Mouse (Mus musculus): ENCODE data around the gene Mgat4d.
"Not testable (repeated sequence)": the region's sequence is repeated elsewhere in the genome, so short reads cannot be mapped to it uniquely, and the experiment has no call there.

Mgat4d gene

DNA sequence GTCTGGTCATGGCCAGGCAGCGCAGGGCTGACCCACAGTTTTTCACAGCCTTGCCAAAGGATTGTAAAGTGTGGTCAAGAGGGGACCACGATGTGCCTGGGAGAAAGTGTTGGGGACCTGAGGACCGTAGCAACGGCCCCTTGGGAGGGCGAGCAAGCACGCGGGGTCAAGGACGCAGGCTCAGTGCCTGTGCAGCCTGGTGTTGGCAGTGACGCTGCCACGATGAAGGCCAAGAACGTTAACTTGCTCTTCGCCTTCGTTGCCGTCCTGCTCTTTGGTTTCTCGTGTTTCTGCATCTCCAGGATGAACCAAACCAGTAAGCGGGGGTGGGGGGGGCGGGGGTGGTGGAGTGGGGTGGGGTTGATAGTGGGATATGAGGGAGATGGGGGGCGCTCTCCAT lies at the start of gene Mgat4d:
TSS of gene Mgat4d (plus strand) at position 209 of the 400 bp plus-strand sequence.
- no peak for DNase-seq

DNA sequence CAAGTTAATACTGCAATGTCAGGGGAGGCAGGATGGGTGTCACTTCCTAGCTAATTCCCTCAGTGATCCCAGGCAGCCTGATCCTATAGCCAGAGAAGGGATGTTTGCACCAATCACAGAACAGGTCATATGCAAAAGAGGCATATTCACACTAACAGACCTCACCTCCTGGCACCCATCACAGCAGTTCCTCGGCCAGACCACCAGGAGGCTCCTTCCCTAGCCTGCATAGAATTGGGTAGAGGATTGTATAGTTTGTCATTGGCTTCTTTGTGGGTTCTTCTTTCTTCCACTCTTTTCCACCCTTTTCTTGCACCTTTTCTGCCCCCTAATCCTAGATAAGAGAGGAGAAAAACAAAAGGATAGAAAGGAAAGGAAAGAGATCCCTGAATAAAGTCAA lies 48.1 kb upstream of the Mgat4d start:
- no peak for DNase-seq

DNA sequence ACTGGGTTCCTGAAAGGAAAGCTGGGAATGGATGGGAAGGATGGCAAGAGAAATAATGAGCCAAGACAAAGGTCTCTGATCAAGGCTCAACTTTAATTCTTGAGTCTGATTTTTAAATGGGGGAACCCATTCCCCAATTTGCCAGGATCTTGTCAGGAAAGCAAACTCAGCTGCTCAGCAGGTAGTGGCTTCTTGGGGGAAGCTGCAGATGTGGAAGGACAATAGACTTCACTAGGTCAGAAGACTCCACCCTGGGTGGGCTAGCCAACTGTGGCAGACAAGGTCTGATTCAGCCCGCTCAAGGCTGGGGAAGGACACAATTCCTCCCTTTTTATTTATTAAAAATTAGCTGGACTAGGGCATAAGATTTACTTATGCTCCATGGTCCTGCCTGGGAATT lies 43.3 kb upstream of the Mgat4d start:
- no peak for DNase-seq

DNA sequence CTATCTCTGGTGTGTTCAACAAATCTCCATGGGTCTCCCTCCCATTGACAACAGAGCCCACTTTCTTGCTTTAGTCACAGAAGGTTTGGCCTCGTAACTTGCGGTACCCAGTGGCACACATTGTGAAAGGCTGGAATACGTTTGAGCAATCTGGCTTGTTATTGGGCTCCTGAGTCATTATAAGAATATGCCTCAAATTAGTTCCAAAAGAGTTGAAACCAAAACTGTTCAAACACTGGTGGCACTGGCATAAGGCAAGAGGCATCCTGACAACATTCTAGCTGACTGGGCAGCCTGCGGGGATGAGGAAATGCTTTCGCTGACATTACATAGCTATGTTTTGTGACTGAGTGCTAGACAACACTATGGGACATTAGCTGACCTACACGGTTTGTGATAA lies 38.4 kb upstream of the Mgat4d start:
- DNase-seq: no peak

DNA sequence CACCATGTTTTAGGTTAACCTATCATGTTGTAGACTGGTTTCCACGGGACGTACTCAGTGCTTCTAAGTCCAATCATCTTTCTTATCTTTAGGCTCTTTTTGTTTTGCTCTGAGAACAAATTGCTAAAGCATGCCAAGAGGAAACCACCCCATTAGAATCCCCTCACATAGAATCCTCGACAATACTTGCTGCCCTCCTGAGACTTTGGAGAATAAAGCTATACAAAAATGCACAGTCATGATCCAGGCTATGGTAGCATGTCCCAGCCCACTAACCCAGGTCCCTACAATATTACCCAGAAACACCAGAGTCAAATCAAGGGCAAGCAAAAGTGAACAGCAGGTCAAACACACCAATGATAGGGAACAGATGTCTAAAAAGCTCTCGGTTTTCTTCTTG lies 33.2 kb upstream of the Mgat4d start:
- not testable (repeated sequence) for DNase-seq

DNA sequence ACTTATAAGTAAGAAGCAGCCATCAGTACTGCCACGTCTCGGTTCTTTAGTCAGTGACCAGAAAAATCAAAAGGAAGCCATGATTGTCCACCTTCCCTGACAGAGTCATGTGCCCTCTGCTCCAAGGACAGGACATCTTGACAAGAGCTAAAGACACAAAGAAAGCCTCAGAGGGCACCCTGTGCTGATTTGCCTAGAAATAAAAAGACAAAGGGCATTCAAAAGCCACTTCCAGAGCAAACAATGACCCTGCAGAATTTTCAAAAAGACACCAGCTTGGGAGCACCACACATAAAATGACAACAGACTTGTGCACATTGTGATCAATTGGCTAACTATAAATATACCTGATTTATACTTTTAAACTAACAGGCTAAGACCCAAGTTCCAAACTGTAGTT lies 32.6 kb upstream of the Mgat4d start:
- DNase-seq: no peak

DNA sequence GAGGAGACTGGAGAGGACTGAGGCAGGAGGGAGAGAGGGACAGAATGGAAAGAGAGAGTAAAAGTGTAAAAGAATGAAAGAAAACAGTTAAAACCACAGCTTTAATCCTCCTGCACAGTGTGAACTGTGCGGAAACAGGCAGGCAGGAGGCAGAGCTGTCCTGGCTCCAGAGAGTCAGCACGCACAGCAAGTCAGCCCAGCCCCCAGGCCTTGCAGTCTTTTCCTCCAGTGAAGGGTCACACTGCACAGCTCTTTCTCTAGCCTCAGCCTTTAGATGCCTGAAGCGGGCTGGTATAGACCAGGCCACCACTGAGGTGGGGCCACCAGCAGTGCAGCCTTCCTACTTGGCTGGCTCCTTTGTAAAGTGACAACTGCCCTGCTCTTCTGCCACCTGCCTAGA lies 27.7 kb upstream of the Mgat4d start:
- DNase-seq: no peak

DNA sequence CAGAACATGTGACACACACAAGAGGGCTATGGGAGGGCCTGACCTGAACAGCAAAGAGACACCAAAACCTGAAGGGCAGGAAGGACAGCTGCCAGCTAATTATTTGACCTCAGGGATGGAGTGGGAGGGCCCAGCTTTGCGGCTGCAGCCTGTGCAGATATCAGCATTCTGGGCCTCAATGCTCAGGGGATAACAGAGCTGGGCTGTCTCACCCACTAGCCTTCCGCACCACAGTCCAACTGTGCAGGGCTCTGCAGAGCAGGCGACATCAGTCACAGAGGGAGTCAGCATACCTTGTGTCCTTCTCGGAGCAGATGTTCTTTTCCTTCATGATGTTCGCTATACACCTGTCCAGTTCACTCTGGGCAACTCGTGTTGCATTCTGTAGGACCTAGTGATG lies 25.9 kb upstream of the Mgat4d start:
- DNase-seq: no peak

DNA sequence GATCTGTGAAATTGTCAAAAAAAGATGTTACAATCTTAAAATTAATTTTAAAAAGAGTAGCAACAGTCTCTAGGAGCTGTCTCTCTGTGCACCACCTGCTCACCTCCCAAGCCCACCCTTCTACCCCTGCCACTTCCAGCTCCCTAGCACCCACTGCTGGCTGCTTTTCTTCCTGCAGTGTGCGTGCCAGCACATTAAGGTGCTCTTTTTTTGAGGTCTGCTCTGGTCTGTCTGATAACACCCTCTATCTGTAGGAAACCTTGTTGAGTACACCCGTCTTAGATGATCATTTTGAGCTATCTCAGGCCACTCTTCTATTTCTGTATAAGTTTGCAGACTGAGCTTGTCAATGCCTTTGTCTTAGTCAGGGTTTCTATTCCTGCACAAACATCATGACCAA lies 25.2 kb upstream of the Mgat4d start:
- DNase-seq: no peak

DNA sequence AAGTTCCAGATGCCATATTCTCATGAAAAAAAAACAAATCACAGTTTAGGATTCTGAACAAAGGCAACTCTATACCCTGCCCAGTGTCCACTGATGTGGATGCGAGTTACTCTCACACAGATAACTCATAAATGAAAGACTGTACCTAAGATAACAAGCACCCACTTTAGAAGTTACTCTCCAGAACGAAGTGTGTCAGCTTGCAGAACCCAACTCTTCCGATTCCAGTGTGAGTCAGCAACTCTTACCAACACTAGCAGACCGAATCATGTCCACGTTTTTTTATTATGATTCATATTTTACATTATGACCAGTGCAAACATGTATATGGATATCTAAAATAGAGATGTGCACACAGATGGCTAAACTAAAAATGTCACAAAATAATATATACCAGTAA lies 20.4 kb upstream of the Mgat4d start:
- DNase-seq: no peak

DNA sequence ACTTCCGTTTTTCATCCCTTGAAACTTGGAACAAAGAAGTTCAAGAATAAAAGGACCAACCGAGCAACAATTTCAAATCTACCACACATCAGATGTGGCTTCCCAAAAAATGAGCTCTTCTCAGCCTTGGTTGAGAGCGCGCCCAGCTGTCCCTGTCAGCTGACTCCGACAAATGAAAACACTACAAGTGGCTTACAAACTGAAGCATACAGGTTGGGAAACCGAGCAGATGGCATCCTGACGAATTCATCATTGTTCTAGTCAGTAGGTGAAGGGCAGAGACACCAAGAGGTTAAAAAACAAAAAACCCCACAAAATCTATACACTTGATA lies 16.7 kb upstream of the Mgat4d start:
- no peak for DNase-seq

DNA sequence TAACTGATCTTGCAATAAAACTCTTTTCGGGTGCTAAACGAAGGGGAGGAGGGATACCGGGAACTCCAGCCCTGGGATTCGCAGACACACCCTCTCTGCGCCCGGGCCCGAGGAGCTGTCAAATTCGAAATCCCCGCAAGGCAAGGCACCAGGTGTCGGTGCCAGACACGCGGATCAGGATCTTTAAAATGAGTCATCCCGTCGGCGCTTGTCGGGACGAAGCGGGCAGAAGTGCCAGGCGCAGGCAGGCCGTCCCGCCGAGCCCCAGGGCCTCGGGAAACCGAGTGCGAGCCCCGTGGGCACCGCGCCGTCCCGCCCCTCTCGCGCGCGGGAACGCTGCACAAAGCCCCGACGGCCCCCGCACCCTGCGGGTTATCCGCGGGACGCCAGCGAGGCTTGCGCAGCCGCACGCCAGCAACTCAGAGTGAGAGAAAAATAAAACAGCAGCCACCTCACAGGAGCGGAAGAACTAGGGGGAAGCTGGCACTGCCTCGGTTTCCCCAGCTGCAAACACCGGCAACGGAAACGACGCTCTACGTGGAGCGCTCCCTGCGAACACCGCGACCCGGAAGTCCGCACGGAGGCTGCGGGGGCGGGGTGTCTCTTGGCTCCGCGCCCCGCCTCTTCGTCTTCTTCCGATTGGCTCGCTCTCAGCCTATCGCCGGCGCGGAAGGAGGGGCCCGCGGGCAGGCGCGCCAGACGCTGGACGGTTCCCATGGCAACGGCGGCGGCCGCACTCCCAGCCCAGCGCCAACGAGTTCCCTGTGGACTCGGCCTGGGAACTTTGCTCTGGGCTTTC lies 16.2 kb upstream of the Mgat4d start, which contains the start of gene Elmod2:
TSS of gene Elmod2 (minus strand) at position 588 of the 799 bp plus-strand sequence.
- peak; percentile 96 for DNase-seq

DNA sequence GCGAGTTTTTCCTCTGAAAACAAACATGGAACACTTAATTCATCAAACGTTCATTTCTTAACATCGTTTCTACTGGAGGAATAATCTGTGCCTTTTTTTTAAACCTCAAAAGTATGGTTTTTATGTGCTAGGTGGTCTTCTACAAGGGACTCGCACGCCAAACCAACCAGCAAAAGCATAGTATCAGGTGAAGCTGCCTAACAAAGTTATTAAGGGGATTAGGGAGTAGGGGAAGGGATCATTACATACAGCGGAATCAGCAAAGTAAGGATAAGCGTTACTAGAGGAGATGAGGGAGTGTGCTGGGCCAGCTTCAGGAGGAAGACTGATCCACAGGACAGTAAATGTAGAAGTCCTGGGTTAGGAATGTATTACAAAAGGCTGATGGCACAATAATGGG lies 15.4 kb upstream of the Mgat4d start:
- no peak for DNase-seq

DNA sequence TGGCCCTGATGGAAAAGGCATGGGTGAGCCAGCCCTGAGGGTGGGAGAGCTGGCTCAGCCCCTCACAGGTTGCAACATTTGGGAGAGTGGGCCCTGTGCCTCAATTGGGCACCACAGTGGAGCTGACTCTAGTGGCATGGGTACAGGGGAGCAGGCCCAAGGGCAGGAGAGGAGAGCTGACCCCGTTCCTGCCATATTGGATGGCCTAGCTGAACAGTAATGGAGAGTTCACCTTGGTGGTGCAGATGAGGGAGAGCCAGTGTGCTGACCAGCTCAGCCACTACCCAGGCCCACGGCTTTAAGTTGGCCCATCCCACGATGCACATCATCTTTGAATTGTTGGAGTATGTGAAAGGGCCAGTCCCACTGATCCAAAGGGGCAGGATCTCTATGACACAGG lies 6.2 kb upstream of the Mgat4d start:
- DNase-seq: no peak

DNA sequence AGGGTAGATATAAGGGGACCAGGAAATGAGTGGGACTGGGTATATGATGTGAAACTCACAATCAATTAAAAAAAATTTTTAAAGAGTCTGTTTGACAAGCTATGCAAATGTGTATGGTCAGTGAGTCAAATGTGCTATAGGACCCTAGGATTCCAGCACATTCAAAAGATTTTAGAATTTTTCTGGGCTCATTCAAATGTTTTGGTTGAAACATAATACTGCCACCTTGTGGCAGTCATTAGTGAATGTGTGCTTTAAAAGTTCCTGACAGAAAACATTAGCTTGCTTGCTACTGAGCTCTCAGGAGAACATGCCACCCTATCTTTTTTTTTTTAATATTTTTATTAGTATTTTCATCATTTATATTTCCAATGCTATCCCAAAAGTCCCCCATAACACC lies 5.6 kb upstream of the Mgat4d start:
- no peak for DNase-seq

DNA sequence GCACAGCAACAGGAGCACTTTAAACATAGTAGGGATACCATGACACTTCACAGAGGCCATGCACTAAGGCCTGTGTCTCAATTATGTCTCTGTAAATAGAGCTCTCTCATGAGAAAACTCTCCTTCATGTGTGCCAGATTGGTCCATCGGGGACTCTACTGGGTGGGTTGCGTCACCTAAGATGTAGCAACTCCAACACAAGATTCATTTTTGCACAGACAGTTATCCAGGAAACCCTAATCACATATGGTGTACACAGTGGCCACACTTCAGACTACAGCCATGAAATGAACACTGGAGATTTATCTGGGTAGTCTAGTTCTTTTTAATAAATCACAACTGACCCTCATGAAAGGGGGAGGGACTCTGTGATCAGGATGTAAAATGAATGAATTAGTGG lies 3.0 kb downstream of the Mgat4d start:
- no peak for DNase-seq

DNA sequence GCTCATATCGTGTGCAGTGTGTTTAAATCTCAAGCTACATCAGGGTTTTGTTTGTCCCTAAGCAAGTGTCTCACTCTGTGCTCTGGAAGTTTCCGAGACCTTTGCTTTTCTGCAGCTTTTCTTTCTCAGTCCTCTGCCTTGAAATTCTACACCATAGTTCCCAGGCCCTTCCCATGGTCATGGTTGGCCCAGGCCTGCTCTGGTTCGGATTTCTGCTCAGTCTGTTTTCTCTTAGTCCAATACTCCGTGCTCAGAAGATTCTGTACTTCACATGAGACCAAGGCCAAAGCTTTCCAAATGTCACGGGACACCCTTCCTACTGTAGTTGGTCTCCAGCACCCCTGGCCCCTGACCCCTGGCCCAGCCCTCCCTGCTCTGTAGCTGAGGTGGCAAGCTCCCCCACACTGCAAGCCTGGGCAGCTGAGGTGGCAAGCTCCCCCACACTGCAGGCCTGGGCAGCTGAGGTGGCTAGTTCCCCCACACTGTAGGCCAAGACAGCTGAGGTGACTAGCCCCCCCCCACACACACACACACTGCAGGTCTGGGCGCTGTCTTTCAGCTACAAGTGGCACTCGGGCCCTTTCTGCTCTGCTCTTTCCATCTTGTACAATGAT lies 15.0 kb downstream of the Mgat4d start:
- DNase-seq: no peak

DNA sequence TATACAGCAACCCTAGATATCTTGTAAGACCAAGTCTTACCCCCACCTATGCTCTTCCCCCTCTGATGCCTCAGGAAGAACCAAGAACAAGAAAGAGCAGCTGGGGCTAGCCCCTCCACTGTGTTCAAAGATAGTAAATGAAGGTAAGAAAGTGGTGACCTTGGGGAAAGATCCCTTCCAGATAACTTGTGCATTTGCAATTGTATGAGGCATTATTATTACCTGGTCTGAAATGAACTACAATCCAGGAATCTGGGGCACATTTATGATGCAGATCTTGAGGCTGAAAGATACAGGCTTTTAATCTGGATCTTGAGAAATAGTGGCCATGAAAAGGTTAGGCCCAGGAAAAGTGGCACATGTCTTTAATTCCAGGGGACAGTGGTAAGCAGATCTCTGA lies 29.0 kb downstream of the Mgat4d start:
- no peak for DNase-seq

DNA sequence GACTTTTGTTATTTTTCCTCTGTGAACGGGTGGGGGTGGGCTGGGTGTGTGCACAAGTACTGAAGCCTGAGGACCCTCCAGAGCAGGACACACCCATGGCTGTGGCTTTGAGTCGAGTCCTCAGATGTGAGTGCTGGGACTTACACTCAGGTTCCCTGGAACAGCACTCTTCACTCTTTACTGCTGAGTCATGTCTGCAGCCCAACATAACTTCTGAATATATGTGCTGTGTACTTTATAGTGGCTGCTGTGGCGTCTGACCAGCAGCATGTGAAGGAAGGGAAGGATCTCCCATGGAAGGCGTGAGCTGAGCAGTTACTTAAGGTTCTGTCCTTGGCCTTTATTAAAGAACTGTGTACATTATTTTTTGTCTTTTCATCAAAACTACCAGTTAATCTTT lies 31.9 kb downstream of the Mgat4d start:
- DNase-seq: no peak

DNA sequence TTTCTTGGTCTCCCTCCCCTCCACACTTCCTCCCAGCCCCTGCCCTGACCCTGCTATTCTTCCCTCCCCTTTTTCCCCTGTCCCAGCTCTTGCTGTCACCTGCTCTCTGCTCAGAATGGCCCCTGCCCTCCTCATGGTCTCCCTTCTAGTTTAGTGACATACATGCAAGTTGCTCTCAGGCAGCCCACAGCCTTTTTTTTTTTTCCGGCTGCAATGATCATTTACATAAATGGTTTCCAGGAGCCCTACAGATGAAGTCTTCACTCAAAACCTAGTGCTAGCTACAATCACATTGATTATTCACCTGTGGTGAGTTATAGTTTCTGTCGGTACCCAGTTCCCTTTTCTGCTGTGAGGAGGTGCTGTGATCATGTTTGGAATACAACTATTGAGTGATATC lies 32.7 kb downstream of the Mgat4d start:
- no peak for DNase-seq

DNA sequence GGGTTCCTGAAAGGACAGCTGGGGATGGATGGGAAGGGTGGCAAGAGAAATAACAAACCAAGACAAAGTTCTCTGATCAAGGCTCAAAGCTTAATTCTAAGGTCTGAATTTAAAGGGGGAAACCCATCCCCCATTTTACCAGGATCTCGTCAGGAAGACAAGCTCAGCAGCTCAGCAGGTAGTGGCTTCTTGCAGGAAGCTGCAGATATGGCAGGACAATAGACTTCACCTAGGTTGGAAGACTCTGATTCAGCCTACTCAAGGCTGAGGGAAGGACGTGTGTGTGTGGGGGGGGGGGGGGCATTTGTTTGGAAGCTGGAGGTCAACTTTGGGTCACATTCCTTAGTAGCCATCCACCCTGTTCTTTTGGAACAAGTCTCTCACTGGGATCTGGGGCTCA lies 34.6 kb downstream of the Mgat4d start:
- DNase-seq: no peak

DNA sequence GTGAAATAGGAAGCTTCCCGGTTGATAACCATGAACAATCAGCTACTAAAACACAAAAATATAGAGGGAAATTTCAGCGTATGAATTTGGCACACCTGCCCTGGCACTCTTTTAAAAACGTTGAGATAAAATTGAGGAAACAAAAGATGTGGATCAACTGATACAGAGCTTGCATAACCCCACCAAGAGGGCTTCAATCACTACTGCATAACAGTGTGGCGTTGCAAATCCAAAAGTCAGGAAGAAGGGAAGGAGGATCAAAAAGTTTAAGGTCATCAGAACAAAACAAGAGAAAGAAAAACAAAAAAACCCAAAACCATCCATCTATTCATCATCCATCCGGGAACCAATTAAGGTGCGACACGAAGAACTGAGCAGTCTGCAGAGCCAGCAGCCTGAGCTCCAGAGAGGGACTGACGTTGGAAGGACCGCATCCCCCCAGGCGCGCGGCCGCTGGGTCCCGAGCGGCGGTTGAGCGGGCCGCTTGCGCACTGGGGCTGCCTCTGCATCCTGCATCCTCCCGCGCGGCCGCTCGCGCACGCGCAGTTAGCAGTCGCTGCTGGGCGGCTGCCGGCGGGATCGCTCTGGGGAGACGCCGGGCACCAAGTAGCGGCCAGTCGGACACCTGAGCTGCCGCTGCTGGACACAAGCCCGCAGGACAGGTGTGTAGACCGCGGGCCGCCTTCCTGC lies 41.2 kb downstream of the Mgat4d start, which contains the start of gene Clgn:
TSS of gene Clgn (plus strand) at position 552 of the 690 bp plus-strand sequence.
- DNase-seq: peak; percentile 87

DNA sequence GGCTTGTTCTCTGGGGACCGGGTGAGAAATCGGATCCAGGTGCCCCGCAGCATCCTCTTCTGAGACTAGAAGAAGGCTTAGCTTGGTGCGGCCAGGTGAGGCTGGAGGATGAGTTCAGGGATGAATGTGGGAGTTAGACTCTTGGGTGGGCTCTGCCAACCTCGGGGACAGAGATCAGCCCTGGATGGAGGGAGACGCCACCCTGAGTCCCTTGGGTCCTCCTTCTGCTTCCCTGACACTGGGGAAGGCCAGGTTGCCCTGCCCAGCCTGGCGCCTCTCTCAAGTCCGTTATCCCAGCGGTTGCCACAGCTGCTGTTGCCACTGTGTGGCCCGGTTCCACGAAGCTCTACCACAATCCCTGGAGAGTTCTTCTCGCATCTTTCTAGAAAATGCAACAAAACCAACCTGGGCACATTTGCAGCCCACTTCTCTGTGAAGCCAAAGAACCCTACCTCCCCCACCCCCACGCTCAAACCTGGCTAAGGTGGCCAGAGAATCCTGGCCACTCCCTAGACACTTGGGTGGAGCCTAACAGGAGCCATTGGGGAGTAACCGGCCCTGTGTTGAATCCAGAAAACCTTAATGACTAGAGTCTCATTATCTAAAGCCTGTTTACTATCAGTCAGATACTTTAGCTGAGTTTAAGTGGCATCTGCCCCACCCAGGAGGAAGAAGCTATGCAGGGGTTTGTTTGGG lies 41.9 kb downstream of the Mgat4d start:
- no peak for DNase-seq

DNA sequence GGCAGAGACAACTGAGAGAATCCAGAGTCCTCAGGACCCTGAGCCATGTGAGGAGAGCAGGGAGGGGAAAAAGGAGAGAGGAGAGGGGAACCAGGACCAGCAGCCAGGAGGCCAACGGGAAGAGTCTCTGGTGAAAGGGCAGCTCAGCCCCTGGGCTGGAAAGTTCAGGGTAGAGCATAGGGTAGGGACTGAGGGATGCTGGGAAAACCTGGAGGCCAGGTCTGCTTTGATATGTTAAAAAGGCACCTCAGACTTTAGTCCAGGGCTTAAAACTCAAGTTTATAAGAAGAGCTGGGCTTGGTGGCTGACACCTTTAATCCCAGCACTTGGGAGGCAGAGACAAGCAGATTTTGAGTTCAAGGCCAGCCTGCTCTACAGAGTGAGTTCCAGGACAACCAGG lies 44.2 kb downstream of the Mgat4d start:
- DNase-seq: no peak

Measured in cerebellum, adult 9-11 months (tissue).